Mouse (Mus musculus) embryo, embryonic 9.5 days (tissue): ENCODE data around the gene Man2a2.

ENCODE experiments used
- DNase-seq: peaks from one replicate; pipeline ENCODE4 v3.0.0-alpha.2; 2017; ENCODE audit errors: extremely low spot score

The Man2a2 gene

DNA sequence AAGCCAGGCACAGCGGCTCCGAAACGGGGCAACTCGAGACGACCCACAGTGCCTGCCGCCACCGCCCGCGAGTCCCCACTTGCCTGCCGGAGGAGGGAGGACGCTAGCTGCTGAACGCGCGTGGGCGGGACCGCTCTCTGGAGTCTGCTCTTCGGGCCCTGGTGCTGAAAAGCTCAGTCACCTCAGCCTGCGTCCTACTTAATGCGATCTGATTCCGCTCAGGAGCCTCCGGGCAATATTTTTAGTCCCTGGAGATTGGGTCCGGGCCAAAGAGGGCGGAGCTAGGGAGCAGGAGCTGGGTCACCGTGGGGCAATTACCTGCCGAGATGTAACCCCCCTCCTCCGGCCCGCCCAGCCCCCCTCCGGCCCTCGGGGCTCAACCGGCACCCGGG lies 530 bp downstream of the Man2a2 start:
- peak; percentile 72 for DNase-seq

DNA sequence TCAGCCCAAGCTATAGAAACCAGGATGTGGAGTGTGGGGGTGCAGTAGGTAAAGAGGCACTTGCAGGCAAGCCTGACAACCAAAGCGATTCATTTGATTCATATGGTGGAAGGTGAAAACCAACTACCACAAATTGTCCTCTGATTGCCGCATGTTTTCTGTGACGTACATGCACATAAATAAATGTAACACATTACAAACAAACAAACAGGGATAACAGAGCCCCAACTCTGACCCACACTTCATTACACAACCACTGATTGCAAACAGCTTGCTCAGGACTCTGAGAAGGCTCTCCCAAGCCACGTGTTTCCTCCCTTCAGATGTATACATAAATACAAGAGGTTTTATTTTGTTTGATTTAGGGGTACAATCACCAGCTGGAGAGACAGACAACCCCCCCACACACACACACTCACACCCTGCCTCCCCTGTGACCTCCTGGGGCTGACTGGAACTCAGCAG lies 1.2 kb downstream of the Man2a2 start:
- DNase-seq, result no peak

DNA sequence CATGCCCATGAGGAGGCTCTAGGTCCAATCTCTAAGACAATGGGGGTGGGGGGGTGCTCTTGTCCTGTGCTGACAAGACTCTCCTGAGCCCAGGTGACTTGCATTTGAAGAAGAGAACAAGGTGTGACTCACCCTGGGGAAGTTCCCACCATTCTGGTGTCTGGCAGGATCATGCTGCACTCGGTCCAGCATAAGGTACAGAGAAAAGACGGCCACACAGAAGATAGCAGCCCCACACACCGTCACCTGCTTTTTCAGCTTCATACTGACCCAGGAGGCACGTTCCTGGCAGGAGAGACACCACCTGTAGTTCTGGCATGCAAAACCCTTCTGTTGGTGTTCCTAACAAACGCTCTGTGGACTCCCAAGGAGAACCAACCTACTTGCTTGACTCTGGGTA lies 1.7 kb downstream of the Man2a2 start:
- DNase-seq, result no peak

DNA sequence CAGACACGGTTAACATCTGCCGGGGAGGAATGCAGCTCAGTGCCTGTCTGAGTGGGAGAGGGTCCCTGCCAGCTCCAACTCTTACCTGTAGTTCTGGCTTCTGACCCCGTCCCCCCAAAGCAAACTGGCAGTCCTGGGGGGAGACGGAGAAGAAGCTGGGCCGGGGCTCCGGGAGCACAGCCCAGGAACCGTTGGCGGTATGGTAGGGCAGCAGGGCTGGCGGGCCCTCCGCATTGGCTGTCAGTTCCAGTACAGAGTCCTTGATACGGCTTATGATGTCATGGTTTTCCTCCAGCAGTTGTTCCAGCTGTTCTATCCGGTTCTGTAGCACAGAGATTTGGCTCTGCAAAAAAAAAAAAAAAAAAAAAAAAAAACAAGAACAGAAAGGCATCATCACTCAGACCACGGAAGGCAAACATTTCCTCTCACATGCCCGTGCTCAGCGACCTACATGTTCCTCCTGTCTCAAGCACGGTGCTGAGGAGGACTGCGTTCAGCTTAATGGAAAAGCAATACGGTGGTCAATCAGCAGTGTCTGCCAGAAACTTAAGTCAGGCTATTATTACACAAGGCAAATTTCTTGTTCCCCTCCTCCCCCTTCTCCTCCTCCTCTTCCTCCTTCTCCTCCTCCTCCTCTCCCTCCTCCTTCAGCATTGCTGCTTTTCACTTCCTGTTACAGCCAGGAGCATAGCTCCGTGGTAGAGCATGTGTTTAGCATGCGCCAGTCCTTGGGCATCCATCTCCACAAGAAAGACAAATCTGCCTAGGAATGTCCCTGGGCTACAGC lies 2.3 kb downstream of the Man2a2 start:
- no peak for DNase-seq

DNA sequence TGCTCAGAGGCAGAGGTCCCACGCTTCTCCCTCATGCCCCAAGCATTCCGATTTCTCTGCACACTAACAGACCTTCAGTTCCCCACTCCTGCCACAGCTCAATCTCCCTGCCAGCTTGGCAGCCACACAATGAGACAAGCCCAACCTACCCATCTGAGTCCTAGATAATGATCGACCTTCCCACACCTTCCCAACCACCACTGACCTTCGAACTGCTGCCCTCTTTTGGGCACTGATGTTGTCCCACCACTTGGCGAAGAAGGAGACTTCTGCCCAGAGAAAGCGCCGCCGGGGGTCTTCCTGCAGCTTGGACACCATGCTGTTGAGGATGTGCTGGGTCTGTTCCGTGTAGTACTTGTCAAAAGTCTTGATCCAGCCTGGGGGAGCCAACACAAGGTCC lies 3.2 kb downstream of the Man2a2 start:
- no peak for DNase-seq

DNA sequence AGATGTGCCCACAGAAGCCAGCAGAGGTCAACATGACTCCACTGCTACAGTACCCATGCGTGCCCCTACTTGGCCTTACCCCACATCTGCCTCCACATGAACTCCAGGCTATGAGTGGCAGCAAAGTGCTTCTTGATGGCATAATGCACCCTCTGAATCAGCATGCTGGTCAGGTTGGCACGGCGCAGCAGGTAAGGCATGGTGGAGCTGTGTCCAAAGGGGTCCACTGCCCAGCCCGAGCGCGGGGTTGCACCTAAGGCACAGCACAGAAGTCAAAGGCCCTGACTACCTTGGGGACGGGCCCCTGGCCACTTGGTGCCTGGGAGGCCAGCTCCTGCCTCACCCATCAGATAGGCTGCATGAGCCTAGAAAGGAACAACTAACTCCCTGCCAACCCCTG lies 3.9 kb downstream of the Man2a2 start:
- DNase-seq, result no peak

DNA sequence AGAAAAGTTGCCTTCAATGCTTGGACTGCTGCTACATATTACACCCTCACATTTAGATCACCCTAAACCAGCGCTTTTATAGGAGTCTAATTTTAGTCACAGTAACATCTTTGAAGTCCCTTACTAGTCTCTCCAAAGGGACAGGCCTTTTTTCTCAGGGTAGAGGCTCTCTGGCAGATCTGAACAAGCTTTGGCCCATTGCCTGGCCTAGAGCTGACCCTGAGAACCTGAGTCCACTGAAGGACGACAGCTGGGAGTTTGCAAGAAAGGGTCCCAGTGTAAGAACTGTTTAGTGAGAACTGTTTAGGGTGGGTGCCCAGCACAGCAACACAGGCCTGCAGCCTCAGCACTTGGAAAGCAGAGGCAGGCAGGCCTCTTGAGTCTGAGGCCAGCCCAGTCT lies 5.4 kb downstream of the Man2a2 start:
- DNase-seq, result no peak

DNA sequence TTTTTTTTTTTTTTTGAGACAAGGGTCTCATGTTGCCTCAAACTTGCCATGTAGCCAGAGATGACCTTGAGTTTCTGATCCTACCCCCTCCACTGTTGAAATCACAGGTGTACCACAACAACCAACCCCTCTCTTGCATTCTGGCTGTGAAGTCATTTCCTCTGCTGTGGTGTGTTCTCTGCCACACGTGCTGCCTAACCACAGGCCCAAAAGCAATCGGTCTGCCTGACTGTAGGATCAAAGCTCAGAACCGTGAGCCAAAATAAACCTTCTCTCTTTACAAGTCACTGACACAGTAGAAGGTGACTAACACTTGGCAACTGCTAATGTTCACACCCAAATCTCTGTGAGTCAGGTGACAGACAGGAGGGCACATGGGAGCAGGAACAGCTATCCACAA lies 10.7 kb downstream of the Man2a2 start:
- DNase-seq, result no peak

DNA sequence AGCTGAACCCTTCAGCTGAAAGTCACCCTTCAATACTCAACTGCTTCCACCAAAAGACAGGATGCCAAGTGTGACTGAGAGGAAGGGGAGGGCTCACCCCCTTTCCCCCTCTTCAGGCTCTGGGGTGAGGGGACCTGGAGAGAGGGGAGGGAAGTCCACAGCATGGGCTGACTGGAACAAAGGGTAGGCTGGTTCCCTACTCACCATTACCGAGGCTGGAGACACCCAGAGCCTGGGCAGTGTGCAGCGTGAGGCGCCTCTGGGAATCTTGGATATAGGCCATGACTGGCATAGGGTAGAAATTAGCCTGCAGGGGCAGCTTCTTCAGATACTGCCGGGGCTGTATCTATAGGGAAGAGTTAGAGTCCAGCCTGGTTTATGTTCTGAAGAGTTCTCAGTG lies 13.1 kb downstream of the Man2a2 start:
- no peak for DNase-seq

DNA sequence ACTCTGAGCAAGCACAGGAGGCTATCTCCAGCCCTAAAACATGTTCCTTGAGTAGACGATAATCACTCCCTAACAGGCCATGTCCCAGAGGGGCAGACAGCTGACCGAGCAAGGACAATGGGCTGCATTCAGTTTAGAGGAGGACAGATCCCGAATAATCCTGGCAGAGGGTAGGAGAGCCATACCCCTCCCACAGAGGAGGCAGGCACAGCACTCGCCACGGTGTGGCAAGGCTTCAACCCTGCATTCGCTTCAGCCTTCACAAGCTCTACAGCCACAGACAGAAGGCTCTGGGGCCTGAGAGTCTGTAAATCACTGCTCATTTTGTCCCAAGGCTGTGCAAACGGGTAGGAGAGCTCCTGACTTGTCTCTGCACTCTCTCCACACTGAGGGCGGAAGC lies 14.0 kb downstream of the Man2a2 start:
- no peak for DNase-seq

DNA sequence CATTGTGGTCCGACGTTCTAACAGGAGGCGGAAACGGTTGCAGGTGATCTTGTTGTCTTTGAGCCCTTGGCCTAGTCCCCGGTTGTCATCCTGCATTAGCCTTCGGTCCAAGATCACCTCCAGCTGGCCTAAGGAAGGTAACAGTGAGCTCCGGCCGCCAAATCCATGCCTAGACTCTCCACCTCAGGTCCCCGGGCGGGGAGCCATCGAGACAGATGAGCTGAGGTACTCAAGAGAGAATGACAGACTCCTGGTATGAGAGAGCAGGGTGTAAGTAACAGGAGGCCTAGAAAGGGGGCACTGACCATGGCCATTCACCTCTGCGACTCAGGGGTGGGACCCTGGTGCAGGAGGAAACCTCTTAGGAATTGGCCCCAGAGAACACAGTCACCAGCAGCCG lies 14.8 kb downstream of the Man2a2 start:
- no peak for DNase-seq

DNA sequence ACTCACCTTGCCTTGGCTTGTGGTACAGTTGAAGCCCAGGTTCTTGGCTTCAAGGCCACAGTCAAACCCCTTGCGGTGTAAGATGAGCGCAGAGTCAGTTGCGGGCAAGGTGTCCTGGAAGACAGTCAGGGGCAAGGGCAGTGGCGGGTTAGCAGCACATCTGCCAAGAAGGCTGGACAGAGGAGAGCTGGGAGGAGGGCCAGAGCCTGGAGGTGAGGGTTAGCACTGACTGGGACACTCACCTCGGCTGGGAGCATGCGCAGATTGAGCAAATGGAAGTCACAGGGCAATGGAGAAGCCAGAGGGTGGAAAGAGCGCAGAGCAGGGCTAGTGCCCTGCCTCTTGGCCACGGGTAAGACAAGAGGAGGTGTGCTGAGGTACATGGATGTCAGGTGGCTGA lies 18.3 kb downstream of the Man2a2 start:
- no peak for DNase-seq

DNA sequence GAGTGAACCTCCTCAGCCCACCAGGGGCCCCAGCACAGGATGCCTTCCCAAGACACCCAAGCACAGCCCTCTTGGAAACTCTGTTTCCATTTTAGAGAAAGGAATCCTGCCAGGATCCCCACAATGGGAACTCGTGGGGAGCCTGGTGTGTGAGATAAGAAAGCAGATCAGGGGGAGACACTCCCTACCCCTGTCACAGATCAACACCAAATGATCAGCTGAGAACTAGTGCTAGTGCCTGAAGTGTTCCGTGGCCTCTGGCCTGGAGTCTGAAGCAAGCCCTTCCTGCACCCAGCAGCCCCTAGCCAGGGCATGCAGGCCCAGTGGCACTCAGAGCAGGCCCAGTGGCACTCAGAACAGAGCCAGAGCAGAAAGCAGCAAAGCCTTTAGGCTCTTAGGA lies 20.4 kb downstream of the Man2a2 start:
- no peak for DNase-seq

DNA sequence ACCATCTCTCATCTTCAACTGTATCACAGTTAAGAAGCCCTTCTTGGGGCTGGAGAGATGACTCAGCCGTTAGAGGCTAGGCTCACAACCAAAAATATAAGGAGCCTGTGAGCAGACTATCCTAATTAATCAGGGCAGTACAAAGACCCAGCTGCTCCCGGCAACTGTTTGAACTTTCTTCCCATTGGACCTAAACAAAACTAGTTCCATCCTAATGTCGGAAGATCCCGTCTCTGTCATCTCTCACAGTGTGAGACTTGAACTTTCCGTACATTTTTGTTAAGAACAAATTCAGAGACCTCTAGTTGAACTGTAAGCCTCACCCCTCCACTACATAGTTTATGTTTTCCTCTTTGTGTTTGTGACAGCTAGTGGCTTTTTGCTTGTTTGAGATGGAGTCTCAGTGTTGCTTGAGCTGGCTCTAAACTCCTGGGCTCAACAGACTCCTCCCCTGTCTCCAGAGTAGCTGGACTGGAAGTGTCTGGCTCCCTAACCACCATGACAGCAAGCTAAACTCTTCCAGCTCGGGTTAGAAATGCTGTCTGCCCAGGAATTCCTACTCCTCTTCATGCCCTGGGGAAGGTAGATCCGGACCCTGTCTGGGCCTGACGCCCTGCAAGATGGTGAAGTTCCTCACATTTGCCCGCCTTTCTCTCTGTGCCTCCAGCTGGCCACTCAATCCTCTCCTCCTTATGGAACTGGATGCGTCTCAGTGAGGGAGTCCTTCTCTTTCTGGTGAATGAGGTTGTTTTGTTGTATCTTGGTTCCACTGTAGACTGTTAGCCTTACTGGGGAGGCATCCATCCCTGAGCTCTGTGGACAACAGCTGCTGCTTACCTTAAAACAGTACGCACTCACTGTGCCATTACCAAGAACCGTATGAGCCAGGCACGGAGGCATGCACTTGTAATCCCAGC lies 23.2 kb downstream of the Man2a2 start:
- no peak for DNase-seq

DNA sequence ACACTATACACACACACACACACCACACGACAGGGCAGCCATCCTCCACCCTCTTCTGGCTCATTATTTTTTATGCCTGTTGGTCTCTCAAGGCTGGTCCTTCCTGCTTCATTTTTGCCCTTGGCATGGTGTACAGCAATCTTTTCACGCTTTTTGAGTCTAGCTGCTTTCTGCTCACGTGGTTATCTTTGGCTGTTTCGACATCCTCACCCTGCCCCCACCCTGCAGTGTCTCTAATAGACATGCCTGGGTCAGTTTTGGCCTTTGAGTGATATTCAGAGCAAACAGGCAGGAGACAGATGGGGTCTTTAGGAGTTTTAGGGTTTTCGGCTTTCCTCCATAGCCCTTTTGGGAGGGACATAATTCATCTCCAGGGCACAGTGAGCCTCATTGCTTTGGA lies 24.3 kb downstream of the Man2a2 start:
- no peak for DNase-seq

DNA sequence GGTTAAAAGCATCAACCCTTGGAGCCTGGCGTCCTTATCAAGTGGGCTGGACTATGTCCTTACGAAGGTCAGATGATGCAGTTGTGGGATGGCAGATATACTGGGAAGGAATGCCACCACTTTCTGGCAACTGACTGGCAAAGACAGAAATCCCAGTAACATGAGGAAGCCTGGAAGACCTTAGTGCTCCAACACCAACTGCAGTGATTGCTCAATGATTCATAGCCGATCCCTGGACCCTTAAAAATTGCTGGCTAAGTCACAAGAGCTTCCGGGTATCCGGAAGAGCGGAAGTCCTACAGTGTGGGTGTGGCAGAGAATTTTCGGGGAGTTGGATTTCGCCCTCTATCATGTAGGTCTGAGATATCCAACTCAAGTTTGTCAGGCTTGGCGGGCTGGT lies 25.0 kb downstream of the Man2a2 start:
- no peak for DNase-seq

DNA sequence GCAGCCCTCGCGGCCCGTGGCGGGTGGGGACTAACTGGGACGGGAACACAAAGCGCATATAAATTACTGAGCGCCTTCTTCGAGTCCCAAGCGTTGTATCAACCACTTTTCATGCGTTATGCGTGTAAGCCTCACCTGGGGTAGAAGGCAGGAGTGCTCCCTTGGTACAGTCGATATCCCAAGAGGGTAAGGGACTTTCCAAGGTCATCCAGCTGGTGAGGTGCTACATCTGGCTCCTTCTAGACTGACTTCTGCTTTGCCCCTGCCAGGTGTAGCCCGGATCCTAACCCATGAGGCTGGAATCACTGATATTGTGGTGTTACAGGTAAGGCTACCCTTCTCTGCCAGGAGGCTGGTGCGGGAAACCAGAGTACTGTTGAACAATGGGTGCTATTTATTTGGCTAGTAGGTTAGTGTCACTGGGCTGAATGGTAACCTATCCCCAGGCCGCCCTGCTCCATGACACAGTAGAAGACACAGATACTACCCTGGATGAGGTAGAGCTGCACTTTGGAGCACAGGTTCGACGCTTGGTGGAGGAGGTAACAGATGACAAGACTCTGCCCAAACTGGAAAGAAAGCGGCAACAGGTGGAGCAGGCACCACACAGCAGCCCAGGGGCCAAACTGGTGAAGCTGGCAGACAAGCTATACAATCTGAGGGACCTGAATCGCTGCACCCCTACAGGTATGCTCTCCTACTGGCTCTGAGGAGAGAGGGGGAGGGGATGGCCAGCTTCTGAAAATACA lies 27.7 kb downstream of the Man2a2 start:
- DNase-seq, result no peak

DNA sequence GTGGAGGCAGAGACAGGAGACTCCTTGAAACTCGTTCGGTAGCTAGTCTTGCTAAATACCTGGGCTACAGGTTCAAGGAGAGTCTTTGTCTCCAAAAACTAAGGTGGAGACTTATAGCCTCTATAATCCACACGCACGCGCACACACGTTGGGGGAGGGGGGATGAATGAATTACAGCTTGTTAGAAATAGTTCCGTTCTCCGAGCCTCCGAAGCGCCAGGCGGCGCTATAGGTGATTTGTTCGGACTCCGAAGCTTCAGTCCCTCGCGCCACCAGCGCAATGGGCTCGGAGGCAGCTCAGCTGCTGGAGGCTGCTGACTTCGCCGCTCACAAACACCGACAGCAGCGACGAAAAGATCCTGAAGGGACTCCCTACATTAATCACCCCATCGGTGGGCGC lies 28.3 kb downstream of the Man2a2 start, which contains the start of gene Hddc3:
Gene Hddc3, plus strand, starts transcription at position 247 of the 400 bp plus-strand sequence.
- peak; percentile 93 for DNase-seq

DNA sequence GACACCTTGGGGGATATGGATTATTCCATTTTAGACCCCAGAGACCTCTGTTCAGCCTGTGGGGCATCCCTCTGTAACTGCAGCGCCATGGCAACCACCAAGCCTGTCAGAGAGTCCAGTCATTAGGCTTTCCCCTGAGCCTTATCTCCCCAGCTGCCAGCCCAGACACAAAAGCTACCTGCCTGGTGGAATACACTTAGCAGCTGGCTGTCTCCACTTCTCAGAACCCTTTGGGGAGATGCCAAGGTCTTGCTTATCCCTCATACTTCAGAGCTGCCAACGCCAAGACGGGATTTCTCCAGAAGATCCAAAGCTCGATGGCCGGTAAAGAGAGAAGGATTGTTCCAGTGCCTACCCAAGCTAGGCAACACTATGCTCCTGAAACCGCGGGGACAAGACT lies 29.4 kb downstream of the Man2a2 start:
- no peak for DNase-seq

DNA sequence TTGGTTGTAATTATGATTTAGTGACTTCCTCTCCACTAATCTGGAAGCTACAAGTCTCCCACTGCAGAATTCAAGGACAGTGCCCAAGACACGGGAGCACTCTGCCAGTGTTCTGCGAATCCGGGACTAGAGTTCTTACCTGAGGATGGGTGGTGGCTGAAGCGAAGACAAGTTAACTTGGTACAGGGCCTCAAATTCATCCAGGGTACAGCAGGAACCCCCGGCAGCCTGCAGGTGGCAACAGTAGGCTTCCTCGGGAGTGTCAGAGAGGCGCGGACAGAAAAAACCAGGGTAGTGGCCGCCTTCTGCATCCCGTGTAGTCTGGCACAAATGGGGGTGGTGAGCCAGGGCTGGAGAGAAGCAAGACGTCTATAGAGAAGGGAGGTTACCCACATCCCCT lies 30.4 kb downstream of the Man2a2 start, which contains the start of gene Unc45a:
Gene Unc45a, minus strand, starts transcription at position 213 of the 400 bp plus-strand sequence.
- DNase-seq, result peak; percentile 81

DNA sequence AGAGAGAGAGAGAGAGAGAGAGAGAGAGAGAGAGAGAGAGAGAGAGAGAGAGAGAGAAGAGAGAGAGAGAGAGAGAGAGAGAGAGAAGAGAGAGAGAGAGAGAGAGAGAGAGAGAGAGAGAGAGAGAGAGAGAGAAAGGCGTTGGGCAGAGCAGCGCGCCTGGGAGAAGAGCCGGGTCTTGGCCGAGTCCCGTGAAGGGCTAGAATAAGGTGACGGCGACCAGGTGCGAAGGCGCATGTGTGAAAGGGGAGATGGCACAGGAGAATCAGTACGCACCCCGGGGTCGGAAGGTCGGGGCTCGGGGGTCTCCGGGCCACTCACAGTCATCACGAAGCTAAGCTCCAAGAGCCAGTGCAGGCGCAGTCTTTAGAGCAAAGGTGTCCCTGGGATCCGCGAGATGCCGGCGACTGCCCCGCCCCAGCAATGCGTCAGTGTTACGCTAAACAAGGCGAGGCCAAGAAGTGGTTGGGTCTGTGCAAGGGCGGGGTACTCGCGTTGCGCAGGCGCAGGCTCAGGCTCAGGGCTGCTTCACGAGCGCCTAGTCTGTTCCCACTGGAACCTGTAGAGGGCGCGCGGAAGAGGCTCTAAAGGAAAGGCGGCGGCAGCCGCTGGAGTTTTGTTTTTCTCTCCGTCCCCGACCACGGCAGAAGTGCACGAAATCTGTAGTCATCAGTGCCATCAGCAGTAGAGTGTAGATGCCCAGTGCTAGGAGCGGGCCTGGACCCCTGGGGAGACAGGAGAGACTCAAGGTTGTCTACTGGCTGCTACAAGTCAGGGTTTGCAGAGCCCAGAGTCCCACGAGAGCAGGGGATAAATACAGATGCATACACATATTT lies 31.2 kb downstream of the Man2a2 start:
- peak; percentile 98 for DNase-seq
